Mouse (Mus musculus): ENCODE measurements around the gene Hap1. TPM values are rescaled to one million over a fixed set of nuclear protein-coding genes. Genes with fewer than 3 reads are reported as not detected.
"Not testable (repeated sequence)": the region's sequence is repeated elsewhere in the genome, so short reads cannot be mapped to it uniquely, and the experiment has no call there.

Hap1 gene
- polyA plus RNA-seq, 1 experiment from 2014 or later: 2.8 TPM

DNA sequence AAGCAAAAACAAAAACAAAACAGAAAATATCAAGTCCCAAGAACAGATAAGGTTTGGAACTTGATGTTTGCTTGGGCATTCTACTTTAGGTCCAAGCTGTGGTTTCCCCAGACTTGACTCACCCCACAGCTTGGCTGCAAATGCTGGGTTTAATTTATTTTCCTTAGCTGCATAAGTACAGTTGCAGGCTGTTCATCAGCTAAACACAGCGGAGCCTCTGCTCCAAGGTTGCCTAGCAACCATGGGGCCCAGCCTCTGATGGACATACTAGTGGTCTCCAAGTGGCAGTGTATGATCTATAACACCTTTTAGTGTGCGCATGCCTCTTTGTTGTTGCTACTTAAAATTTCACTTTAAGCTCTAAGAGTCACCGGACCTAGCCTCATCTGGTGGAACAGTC lies 20.2 kb downstream of the Hap1 start:
- H3K9ac ChIP-seq: no peak overlapping the region
- no peaks in the 10 kb centered on the region for H3K27me3 ChIP-seq
- H3K4me2 ChIP-seq: no peak overlapping the region
- no peak for ATAC-seq (ENCODE audit: insufficient number of reproducible peaks, low FRiP score, low TSS enrichment, low read depth)
- no peaks in the 10 kb centered on the region for H3K4me1 ChIP-seq
- H3K27ac ChIP-seq: no peak overlapping the region
- 47% methylated on average over 3 of the region's 3 CpGs for WGBS
- H3K9me3 ChIP-seq: no peaks in the 10 kb centered on the region
- H3K36me3 ChIP-seq: no peaks in the 10 kb centered on the region
- H3K4me3 ChIP-seq: no peak overlapping the region

DNA sequence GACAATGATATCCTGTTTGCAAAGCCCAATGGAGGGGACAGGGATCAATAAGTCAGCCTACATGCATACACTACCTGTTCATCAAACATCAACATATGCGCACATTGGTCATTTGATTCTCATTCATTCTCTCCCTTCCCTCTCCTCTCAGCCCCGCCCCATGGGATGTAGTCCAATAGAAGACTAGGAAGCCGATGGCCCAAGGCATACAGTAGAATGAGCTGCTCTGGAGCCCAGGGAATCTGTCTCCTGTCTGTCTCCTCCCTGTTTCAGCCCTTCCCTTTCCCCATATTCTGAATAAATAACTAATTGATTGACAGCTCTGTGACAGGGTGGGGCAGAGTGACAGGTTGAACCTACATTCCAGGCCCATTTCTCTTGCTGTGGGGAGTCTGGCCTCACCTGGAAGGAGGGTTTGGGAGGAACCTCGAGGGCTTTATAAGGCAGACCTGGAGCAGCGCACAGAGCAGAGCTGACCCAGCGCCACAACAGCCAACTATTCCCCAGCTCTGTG lies 21.9 kb downstream of the Hap1 start, which contains the start of gene Gast:
Gene Gast, plus strand, starts transcription at position 464 of the 514 bp plus-strand sequence.
- Histone ChIP-seq H3K9ac (no peak within 1 kb of the TSS), H3K27ac (no peak within 1 kb of the TSS), H3K27me3 (no peaks in the 10 kb centered on the region), H3K36me3 (no peaks in the 10 kb centered on the region), H3K4me2 (no peak within 1 kb of the TSS), H3K4me3 (no peak within 1 kb of the TSS), H3K4me1 (no peaks in the 10 kb centered on the region; the same call in 1 of the 2 replicates), H3K9me3 (no peaks in the 10 kb centered on the region)
- no peak for ATAC-seq (ENCODE audit: insufficient number of reproducible peaks, low FRiP score, low TSS enrichment, low read depth)
- WGBS: 66% methylated on average over 6 of the region's 6 CpGs

DNA sequence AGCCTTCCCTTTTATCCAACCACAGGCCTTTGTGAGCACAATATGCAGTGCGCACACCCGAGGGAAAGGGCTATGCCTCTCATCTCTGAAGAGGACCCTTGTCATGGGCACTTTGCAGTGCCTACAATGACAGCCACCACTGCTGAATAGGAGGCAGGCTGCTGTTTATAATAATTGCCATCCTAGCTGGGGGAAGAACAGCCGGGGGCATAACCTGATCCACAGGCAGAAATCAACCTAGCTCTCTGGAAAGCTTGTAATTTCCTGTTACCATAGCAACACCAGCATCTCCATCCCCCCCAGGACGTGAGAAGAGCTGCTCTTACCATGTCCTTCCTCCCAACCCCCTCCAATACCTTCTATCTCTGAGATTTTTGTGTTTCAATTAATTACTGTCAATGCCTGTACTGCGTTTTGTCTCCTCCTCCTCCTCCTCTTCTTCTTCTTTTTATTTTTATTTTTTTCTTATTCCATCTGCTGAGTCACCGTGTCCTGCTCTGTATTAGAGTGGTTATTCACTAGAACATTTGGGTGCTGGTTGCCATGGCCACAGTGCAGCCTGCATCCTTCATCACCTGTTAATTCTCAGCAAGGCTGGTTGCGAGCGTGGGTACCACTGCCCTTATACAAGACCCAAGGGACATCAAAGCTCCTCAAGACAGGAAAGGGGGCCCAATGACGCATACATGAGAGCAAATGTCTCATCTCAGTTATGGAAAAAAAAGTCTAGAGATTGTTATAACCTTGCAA lies 23.0 kb downstream of the Hap1 start:
- Histone ChIP-seq H3K9ac (no peak overlapping the region), H3K4me2 (no peak overlapping the region), H3K4me3 (no peak overlapping the region), H3K27me3 (no peaks in the 10 kb centered on the region), H3K36me3 (no peaks in the 10 kb centered on the region), H3K4me1 (no peaks in the 10 kb centered on the region; the same call in 1 of the 2 replicates), H3K27ac (no peak overlapping the region), H3K9me3 (no peaks in the 10 kb centered on the region)
- no peak for ATAC-seq (ENCODE audit: insufficient number of reproducible peaks, low FRiP score, low TSS enrichment, low read depth)
- WGBS: 52% methylated on average over 9 of the region's 9 CpGs

DNA sequence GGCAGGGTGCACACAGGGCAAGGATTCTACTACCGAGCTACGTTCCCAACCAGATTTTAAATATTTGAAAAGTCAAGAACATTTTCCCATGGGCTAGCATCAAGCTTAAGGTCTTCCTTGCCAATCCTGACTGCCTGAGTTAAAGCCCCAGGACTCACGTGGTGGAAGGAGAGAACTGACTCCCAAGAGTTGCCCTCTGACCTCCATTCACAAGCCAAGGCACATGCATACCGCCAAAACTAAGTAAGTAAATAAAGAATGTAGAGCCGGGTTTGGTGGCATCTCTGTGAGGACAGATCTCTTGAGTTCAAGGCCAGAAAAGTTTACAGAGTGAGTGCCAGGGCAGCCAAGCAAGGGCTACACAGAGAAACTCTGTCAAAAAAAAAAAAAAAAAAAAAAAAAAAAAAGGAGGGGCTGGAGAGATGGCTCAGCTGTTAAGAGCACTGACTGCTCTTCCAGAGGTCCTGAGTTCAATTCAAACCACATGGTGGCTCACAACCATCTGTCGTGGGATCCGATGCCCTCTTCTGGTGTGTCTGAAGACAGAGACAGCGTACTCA lies 25.0 kb downstream of the Hap1 start:
- not testable (repeated sequence) for ATAC-seq (ENCODE audit: insufficient number of reproducible peaks, low FRiP score, low TSS enrichment, low read depth); H3K27me3 ChIP-seq; H3K4me1 ChIP-seq; H3K9ac ChIP-seq; H3K4me3 ChIP-seq; H3K9me3 ChIP-seq; H3K4me2 ChIP-seq; H3K36me3 ChIP-seq; H3K27ac ChIP-seq
- WGBS: 58% methylated on average over 8 of the region's 8 CpGs

DNA sequence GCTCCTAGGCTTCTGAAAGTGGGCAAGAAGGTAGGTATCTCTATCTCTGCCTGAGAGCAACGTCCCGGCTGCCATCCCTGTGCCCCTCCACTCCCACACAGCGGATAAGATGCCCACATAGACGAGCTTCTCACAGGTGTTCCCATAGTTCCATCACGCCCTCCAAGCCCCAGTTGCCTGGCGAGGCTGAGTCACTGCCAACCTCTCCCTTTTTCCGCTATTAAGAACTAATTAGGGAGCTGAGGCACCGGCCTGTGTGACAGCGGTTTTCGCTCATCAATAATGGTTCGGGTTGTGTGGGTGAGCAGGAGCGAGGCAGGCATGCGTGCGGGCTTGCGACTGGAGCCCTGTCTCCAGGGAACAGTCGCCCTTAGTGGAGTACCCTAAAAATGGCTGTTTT lies 25.7 kb downstream of the Hap1 start:
- Histone ChIP-seq H3K4me3 (no peak overlapping the region), H3K4me2 (no peak overlapping the region), H3K36me3 (no peaks in the 10 kb centered on the region), H3K27me3 (no peaks in the 10 kb centered on the region), H3K27ac (no peak overlapping the region), H3K4me1 (no peaks in the 10 kb centered on the region; the same call in 1 of the 2 replicates), H3K9me3 (no peaks in the 10 kb centered on the region), H3K9ac (no peak overlapping the region)
- 55% methylated on average over 16 of the region's 16 CpGs for WGBS
- ATAC-seq (ENCODE audit: insufficient number of reproducible peaks, low FRiP score, low TSS enrichment, low read depth): no peak

DNA sequence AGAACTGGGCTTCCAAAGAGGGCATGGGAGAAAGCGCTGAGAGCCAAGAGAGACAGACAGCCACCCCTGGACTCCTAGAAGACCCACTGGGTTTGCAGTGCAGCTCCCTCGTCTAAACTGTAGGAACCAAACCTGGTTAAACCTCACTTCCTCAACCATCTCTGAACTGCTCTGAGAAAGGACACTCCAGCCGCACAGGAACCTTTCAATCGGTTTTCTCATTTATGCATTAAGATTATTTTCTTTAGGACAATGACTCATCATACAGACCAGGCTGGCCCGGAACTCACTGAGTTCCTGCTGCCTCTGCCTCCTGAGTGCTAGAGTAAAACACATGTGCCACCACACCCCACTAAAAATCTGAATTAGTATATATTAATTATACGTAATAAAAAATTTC lies 28.2 kb downstream of the Hap1 start:
- H3K9me3 ChIP-seq: no peaks in the 10 kb centered on the region
- peaks cover under 1% of the 10 kb centered on the region; the same call in 1 of the 2 replicates for H3K36me3 ChIP-seq
- H3K4me3 ChIP-seq: no peak overlapping the region
- no peak overlapping the region for H3K27ac ChIP-seq
- WGBS: 84% methylated on average over 6 of the region's 6 CpGs
- H3K4me1 ChIP-seq: no peaks in the 10 kb centered on the region; the same call in 1 of the 2 replicates
- H3K9ac ChIP-seq: no peak overlapping the region
- H3K27me3 ChIP-seq: no peaks in the 10 kb centered on the region
- H3K4me2 ChIP-seq: no peak overlapping the region
- no peak for ATAC-seq (ENCODE audit: insufficient number of reproducible peaks, low FRiP score, low TSS enrichment, low read depth)

DNA sequence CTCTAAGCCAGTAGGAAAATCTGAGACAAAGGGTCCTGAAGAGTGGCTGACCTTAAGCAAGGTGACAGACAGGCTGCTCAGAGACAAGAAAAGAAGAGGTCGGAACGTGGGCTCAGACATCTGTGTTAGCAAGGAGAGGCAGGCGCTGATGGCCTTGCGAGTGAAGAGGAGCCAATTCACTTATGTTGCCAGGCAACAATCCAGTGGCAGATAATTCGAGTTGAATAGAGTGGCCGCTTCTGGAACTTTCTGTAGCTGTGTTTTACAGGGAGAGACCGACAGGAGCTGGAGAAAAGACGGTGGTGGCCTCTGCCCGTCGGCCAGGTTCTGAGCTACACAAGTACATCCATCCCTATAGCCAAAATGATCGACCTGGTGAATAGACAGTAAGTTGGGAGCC lies 28.6 kb downstream of the Hap1 start:
- H3K27me3 ChIP-seq: no peaks in the 10 kb centered on the region
- no peak overlapping the region for H3K4me2 ChIP-seq
- H3K4me3 ChIP-seq: no peak overlapping the region
- H3K27ac ChIP-seq: no peak overlapping the region
- peaks cover 5% of the 10 kb centered on the region for H3K36me3 ChIP-seq
- ATAC-seq (ENCODE audit: insufficient number of reproducible peaks, low FRiP score, low TSS enrichment, low read depth): no peak
- H3K9me3 ChIP-seq: no peaks in the 10 kb centered on the region
- no peaks in the 10 kb centered on the region; the same call in 1 of the 2 replicates for H3K4me1 ChIP-seq
- 86% methylated on average over 11 of the region's 11 CpGs for whole genome bisulfite sequencing
- H3K9ac ChIP-seq: no peak overlapping the region

DNA sequence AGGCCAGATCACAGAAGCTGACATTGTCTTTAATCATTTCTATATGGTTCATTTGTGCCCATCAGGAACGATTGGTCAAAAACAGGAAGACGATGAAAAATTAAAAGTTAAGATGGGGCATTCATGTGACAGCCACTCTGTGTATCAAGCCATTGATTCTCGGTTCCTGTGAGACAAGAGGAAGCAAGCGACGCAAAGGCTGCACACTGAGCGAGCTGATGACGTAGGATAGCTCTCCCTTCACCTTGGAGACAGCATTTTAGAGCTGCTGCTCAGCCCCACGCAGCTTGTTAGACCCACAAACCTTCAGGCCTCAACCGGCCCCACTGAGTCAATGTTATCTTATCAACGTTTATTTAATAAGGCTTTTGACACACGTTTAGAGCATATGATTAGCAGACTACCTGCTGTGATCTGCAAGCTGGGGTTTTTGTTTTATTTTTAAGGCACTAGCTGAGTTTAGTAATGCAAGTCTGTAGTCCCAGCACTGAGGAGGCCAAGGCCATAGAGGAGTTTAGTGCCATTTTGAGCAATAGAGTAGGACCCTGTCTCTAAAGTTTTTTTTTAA lies 30.8 kb downstream of the Hap1 start:
- Histone ChIP-seq H3K4me1 (peaks cover 5% of the 10 kb centered on the region), H3K9ac (no peak overlapping the region), H3K4me2 (no peak overlapping the region), H3K9me3 (no peaks in the 10 kb centered on the region), H3K27me3 (no peaks in the 10 kb centered on the region), H3K36me3 (peaks cover 19% of the 10 kb centered on the region), H3K27ac (no peak overlapping the region), H3K4me3 (no peak overlapping the region)
- WGBS: 80% methylated on average over 11 of the region's 11 CpGs
- no peak for ATAC-seq (ENCODE audit: insufficient number of reproducible peaks, low FRiP score, low TSS enrichment, low read depth)

DNA sequence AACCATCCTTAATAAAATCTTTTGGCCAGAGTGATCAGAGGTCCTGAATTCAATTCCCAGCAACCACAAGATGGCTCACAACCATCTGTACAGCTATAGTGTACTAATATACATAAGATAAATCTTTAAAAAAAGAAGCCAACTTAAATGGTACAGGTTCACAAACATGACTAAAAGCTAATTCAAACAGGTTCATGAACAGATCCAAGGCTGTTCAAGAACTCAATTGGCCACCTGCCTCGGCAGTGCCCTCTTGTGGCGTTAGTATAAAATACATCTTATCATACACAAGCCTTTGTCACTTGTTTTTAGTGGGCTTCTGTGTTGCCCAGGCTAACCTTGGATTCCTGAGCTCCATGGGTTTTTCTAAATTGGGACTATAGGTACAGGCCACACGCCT lies 32.4 kb downstream of the Hap1 start:
- no peak overlapping the region for H3K27ac ChIP-seq
- H3K4me1 ChIP-seq: peaks cover 7% of the 10 kb centered on the region; the same call in 1 of the 2 replicates
- 20% methylated on average over 3 of the region's 3 CpGs for WGBS
- H3K36me3 ChIP-seq: peaks cover 19% of the 10 kb centered on the region
- no peak overlapping the region for H3K4me2 ChIP-seq
- no peak overlapping the region for H3K9ac ChIP-seq
- no peaks in the 10 kb centered on the region for H3K27me3 ChIP-seq
- no peaks in the 10 kb centered on the region for H3K9me3 ChIP-seq
- no peak overlapping the region for H3K4me3 ChIP-seq
- no peak for ATAC-seq (ENCODE audit: insufficient number of reproducible peaks, low FRiP score, low TSS enrichment, low read depth)

DNA sequence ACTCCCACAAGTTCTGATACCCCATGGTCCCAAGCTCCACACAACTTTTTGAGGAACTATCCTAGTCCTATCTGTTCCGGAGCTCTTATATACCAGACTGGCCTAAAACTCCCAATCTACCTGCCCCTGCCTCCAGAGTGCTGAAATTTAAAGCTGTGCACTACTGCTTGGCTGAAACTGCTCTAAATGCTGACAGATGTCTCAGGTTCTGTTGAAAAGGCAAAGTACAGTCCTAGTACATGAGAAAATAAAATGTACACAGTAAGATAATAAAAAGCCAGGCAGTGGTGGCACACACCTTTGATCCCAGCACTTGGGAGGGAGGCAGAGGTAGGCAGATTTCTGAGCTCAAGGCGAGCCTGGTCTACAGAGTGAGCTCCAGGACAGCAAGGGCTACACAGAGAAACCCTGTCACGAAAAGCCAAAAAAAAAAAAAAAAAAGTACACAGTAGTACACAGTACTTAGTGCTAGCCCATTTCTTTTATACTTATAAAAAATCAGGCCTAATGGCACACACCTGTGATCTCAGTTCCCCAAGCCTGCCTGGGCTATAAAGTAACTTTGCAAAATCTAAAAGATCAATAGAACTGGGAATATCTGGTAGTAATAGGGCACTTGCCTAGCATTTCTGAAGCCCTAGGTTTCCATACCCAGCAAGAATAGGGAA lies 33.2 kb downstream of the Hap1 start:
- WGBS: 71% methylated on average over 3 of the region's 3 CpGs
- peak overlapping the region; percentile 38; the same call in 1 of the 2 replicates for H3K27ac ChIP-seq
- H3K4me1 ChIP-seq: peaks cover 7% of the 10 kb centered on the region; the same call in 1 of the 2 replicates
- H3K9ac ChIP-seq: no peak overlapping the region
- H3K4me3 ChIP-seq: no peak overlapping the region
- H3K27me3 ChIP-seq: no peaks in the 10 kb centered on the region
- no peaks in the 10 kb centered on the region for H3K9me3 ChIP-seq
- ATAC-seq (ENCODE audit: insufficient number of reproducible peaks, low FRiP score, low TSS enrichment, low read depth): no peak
- no peak overlapping the region for H3K4me2 ChIP-seq
- peaks cover 19% of the 10 kb centered on the region for H3K36me3 ChIP-seq

DNA sequence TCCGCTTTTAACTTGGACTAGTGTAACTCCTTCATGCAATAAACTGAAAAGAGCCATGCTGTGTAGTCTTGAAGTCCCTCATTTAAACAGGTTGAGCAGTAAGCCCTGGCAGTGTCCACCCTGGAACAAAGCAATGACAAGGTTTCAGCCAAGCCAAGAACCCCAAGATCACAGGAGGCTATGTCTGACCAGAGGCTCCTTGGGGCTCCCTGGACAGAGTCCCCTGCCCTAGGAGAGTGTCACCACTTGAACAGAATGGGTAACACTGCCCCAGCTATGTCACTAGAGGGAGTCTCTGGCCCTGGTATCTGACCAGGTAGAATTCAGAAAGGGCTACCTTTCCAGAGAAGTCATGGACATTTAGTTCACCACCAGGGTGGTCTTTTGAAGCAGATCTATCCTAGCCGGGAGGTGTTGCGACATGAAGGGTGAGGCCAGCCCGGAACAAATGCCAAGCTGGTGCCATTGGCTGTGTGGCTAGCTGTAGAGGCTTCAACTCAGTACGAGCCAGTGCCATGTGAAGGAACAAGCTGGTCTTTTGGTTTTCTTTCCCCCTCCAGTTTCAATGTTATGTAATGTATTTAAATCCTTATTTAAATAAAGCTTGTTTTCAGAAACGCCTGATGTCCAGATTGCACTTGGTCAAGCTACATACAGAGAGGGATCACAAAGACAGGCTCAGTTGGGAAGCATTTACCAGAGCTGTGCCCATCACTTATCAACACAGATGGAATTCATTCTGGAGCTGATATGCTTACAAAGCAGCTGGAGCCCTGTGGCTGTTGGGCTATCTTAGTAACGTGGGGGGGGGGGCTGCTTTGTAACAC lies 34.2 kb downstream of the Hap1 start:
- H3K4me3 ChIP-seq; H3K9ac ChIP-seq; ATAC-seq (ENCODE audit: insufficient number of reproducible peaks, low FRiP score, low TSS enrichment, low read depth); H3K4me1 ChIP-seq; H3K27me3 ChIP-seq; H3K4me2 ChIP-seq; H3K9me3 ChIP-seq: not testable (repeated sequence)
- Histone ChIP-seq H3K27ac (0 out of 2 replicates have a peak overlapping the region, but pooled peaks have one; percentile 38), H3K36me3 (peaks cover 19% of the 10 kb centered on the region)
- WGBS: 83% methylated on average over 7 of the region's 7 CpGs
